In the genomic region with DNA sequence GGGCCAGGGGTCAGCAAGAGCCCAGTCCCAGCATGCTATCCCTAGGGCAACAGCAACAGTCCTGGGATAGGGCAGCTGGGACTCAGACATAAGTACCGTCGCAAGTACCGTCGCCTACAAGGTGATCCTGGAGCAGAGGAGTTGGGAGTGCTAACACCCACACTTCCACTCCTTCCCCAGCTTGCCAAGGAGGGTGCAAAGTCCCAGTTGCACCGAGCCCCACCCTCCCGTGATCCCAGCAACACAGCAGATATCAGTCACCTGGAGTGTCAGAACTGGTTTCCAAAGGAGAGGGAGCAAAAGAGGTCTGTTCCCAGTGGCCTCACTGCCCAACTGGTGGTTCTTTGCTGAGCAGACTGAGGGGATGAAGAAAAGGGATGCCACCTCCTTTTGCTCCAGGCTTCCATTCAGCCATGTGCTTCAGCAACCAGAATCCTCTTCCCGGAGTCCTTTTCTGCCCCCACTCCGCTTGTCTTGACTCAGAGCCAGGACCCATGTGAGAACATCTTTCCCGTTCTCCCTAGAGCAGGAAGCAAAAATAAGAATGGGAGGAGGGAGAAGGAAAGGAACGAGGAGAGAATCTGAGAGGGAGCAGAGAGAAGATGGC, we compare ENCODE assay signal across 25 mouse cellular contexts. TPM values are rescaled to one million over a fixed set of nuclear protein-coding genes. Genes with fewer than 3 reads are reported as not detected.
A peak's percentile ranks its signal among the peaks of the same experiment; 100 is the strongest.
DNase-seq lines count a peak whose midpoint lies in the region; ATAC-seq and TF ChIP-seq lines count a peak whose summit lies in the region.
"Had no signal": no experiment of that assay in that cellular context is flagged by ENCODE, and none has a peak within 500 bp of the region (broad histone marks: within the 10 kb centered on the region; RNA-seq: fewer than 3 reads in every experiment).

No protein-coding gene starts in this region.

- TF ChIP-seq CTCF in brain, embryonic 14.5 days (IDR thresholded peaks at IDR 0.05; ENCODE audit: borderline replicate concordance, extremely low read depth, insufficient read depth, insufficient read length), result no peak
- TF ChIP-seq CTCF in left cerebral cortex, adult 2 months (IDR thresholded peaks at IDR 0.05), result no peak

- peak; percentile 90 for DNase-seq in brain, adult 2 months (ENCODE audit: low read depth, low spot score)
- peak; percentile 6 for DNase-seq in brain, embryonic 14.5 days (ENCODE audit: low read depth)
- peak in 1 of 2 experiments; percentile 50 for DNase-seq in left cerebral cortex, adult 2 months (ENCODE audit: extremely low spot score in 1 of 2, low spot score in 2 of 2)
- peak; percentile 83 for DNase-seq in right cerebral cortex, postnatal 10 days (ENCODE audit: low spot score in 2 of 2)
- no peak for DNase-seq in retina, postnatal 1 day
- no peak for DNase-seq in kidney, adult 9 months
- DNase-seq: cerebellum, adult 9-11 months; gastrocnemius, adult 2 months; liver, embryonic 13.5 days; lung, embryonic 14.5 days; lung, postnatal 36 days; thymus, postnatal 25 days had no signal

- H3K27ac ChIP-seq in left cerebral cortex, adult 2 months, result peak overlapping the region; percentile 79
- H3K27ac ChIP-seq: embryonic facial prominence, embryonic 13.5 days; gastrocnemius, adult 2 months; heart, embryonic 13.5 days; hindbrain, embryonic 13.5 days; kidney, postnatal 0 days; limb, embryonic 13.5 days; liver, embryonic 13.5 days had no signal

- ATAC-seq in megakaryocyte-erythroid progenitor cell, adult 5-6 weeks (replicated peaks; ENCODE audit: low FRiP score, low TSS enrichment, poor library complexity, severe bottlenecking), result no peak
- ATAC-seq: forebrain, embryonic 16.5 days; inflammation-experienced regulatory T-cells, adult 6 months had no signal

- intact Hi-C loops in left cerebral cortex, adult 2 months (cut with DNase I), result loop anchor here (1.0 kb wide), 1 partner anchor 9 kb away; no protein-coding TSS in a partner anchor

- H3K4me3 ChIP-seq in left cerebral cortex, adult 2 months, result no peak overlapping the region
- H3K4me3 ChIP-seq: embryonic facial prominence, embryonic 13.5 days; gastrocnemius, adult 2 months; heart, embryonic 13.5 days; hindbrain, embryonic 13.5 days; limb, embryonic 13.5 days; liver, embryonic 13.5 days had no signal

- TF ChIP-seq POLR2A in brain, embryonic 14.5 days (IDR thresholded peaks at IDR 0.05; ENCODE audit: borderline replicate concordance, extremely low read depth, insufficient read depth, insufficient read length, poor library complexity, severe bottlenecking), result no peak

RNA-seq across cellular contexts. Expression of gene Rprml, which starts 4.1 kb away (rescaled TPM):
- 0.89 and 3.0 TPM in 2 replicates for polyA plus RNA-seq in brain, embryonic 14.5 days (2012; rRNA removed)
- total RNA-seq in left cerebral cortex, adult 2 months (2021), result 10 to 100 TPM; 92.5 to 92.7 TPM
- total RNA-seq in megakaryocyte-erythroid progenitor cell, adult 5-6 weeks (2014; fragmentation: Nextera tagmentation), result not detected in 2 replicates
- not detected in 2 replicates for total RNA-seq in megakaryocyte-erythroid progenitor cell, adult 5-6 weeks (2017)
- total RNA-seq: gastrocnemius, adult 2 months; granulocyte monocyte progenitor cell, adult 5-6 weeks; heart, postnatal 25 days had no signal
- polyA plus RNA-seq: heart, embryonic 13.5 days; hindbrain, embryonic 13.5 days; inflammation-experienced regulatory T-cells, adult 6 months; liver, embryonic 13.5 days; lung, embryonic 14.5 days had no signal

RNA-seq across cellular contexts. Expression of gene Lyzl6, which starts 14.8 kb away (rescaled TPM):
- not detected in 2 replicates for polyA plus RNA-seq in brain, embryonic 14.5 days (2012; rRNA removed)
- not detected for total RNA-seq in left cerebral cortex, adult 2 months (2021)
- total RNA-seq in megakaryocyte-erythroid progenitor cell, adult 5-6 weeks (2014; fragmentation: Nextera tagmentation), result not detected in 2 replicates
- total RNA-seq in megakaryocyte-erythroid progenitor cell, adult 5-6 weeks (2017), result not detected in 2 replicates
- total RNA-seq: adrenal gland, adult 18-20 months; adrenal gland, postnatal 4 days; gastrocnemius, adult 2 months; granulocyte monocyte progenitor cell, adult 5-6 weeks; heart, postnatal 25 days; layer of hippocampus, postnatal 14 days had no signal
- polyA plus RNA-seq: embryonic facial prominence, embryonic 13.5 days; forebrain, embryonic 16.5 days; heart, embryonic 13.5 days; hindbrain, embryonic 13.5 days; inflammation-experienced regulatory T-cells, adult 6 months; kidney, postnatal 0 days; limb, embryonic 13.5 days; liver, embryonic 13.5 days; lung, embryonic 14.5 days had no signal

RNA-seq across cellular contexts. Expression of gene Gm884, which starts 32.5 kb away (rescaled TPM):
- polyA plus RNA-seq in brain, embryonic 14.5 days (2012; rRNA removed), result not detected in 2 replicates
- under 1 TPM; 0.05 to 0.07 TPM for total RNA-seq in left cerebral cortex, adult 2 months (2021)
- not detected in 2 replicates for total RNA-seq in megakaryocyte-erythroid progenitor cell, adult 5-6 weeks (2014; fragmentation: Nextera tagmentation)
- total RNA-seq in megakaryocyte-erythroid progenitor cell, adult 5-6 weeks (2017), result not detected in 2 replicates
- total RNA-seq: adrenal gland, adult 18-20 months; adrenal gland, postnatal 4 days; gastrocnemius, adult 2 months; granulocyte monocyte progenitor cell, adult 5-6 weeks; heart, postnatal 25 days; layer of hippocampus, postnatal 14 days had no signal
- polyA plus RNA-seq: embryonic facial prominence, embryonic 13.5 days; forebrain, embryonic 16.5 days; heart, embryonic 13.5 days; hindbrain, embryonic 13.5 days; kidney, postnatal 0 days; limb, embryonic 13.5 days; liver, embryonic 13.5 days; lung, embryonic 14.5 days had no signal

RNA-seq across cellular contexts. Expression of gene Gosr2, which starts 44.2 kb away (rescaled TPM):
- 98.0 and 108 TPM in 2 replicates for polyA plus RNA-seq in brain, embryonic 14.5 days (2012; rRNA removed)
- total RNA-seq in left cerebral cortex, adult 2 months (2021), result 10 to 100 TPM; 71.1 to 72.4 TPM
- total RNA-seq in megakaryocyte-erythroid progenitor cell, adult 5-6 weeks (2014; fragmentation: Nextera tagmentation), result 36.1 and 46.9 TPM in 2 replicates
- total RNA-seq in megakaryocyte-erythroid progenitor cell, adult 5-6 weeks (2017), result 37.8 and 44.2 TPM in 2 replicates

Comparison
In these comparisons a context has a peak if more than half of its experiments do, and no peak if none do; other contexts are left out.
1. DNase-seq: peak in brain, adult 2 months (single experiment), brain, embryonic 14.5 days (single experiment) and right cerebral cortex, postnatal 10 days (2 of 2); none in retina, postnatal 1 day (single experiment) and kidney, adult 9 months (single experiment).
2. RNA of gene Rprml, which starts 4.1 kb away (total RNA-seq): 92.5 to 92.7 TPM in left cerebral cortex, adult 2 months; not detected in megakaryocyte-erythroid progenitor cell, adult 5-6 weeks; every median in the first group is over 10 times any median in the second.